Mouse (Mus musculus) megakaryocyte, adult 5-6 weeks (primary cell): Measurements from ENCODE around the gene Gm21870. TPM values are rescaled to one million over a fixed set of nuclear protein-coding genes. Genes with fewer than 3 reads are reported as not detected.
"Not testable (repeated sequence)": the region's sequence is repeated elsewhere in the genome, so short reads cannot be mapped to it uniquely, and the experiment has no call there.

ENCODE experiments used
- ATAC-seq: 2 replicates; pipeline ENCODE4 v1.8.0; 2016; ENCODE audit warnings: mild to moderate bottlenecking, inconsistent platforms; ENCODE audit not compliant: poor library complexity, severe bottlenecking
- total RNA-seq, 2 experiments: library from RNA; stranded (forward) in 1 of 2; stranded (reverse) in 1 of 2; fragments of 153-499, 151-499 nt in 1 of 2; fragments of 221-1000, 200-1000 nt in 1 of 2; gene quantifications; 2 replicates each; pipeline versions ENCODE4 v1.2.3 to v1.2.4; 2015 to 2017

Gm21870 gene
- total RNA-seq (2015) (not detected in 2 replicates), total RNA-seq (2017) (not detected in 2 replicates)

- not testable (repeated sequence) for ATAC-seq
These were observed at the start of gene Gm21870 for GRCm38 (mm10) chrX:33986716-33987115. Gene Gm21870, minus strand, starts transcription at chrX:33986816.

GRCm38 (mm10) chrX:33956440-33956839 is 30.2 kb downstream of the Gm21870 start, which contains the start of gene Btbd35f6:
Gene Btbd35f6, minus strand, starts transcription at chrX:33956540.
- not testable (repeated sequence) for ATAC-seq

Other genes starting within 250 kb of the Gm21870 start
- not detected in 2 replicates for gene Btbd35f6, start 30.3 kb downstream of the Gm21870 start, total RNA-seq (2015)
- gene Btbd35f6, start 30.3 kb downstream of the Gm21870 start, total RNA-seq (2017): not detected in 2 replicates
- gene Btbd35f9, start 174.7 kb upstream of the Gm21870 start, total RNA-seq (2015): not detected in 2 replicates
- not detected in 2 replicates for gene Btbd35f9, start 174.7 kb upstream of the Gm21870 start, total RNA-seq (2017)